Mouse (Mus musculus) common myeloid progenitor, adult 5-6 weeks (primary cell): ENCODE results near the gene Mamdc2. TPM values are rescaled to one million over a fixed set of nuclear protein-coding genes. Genes with fewer than 3 reads are reported as not detected.

Source experiments
- ATAC-seq: replicated peaks from 2 replicates; pipeline ENCODE4 v1.8.0; 2016; ENCODE audit warnings: low read depth, mild to moderate bottlenecking, moderate TSS enrichment, inconsistent platforms; ENCODE audit not compliant: poor library complexity, severe bottlenecking
- total RNA-seq: library from RNA; stranded (forward); fragments of 200-1000, 187-1606 nt; gene quantifications from 2 replicates; pipeline ENCODE4 v1.2.3, GENCODE M21; 2017

Mamdc2 gene
- total RNA-seq, 1 experiment from 2014 or later, result 1.4 TPM

DNA sequence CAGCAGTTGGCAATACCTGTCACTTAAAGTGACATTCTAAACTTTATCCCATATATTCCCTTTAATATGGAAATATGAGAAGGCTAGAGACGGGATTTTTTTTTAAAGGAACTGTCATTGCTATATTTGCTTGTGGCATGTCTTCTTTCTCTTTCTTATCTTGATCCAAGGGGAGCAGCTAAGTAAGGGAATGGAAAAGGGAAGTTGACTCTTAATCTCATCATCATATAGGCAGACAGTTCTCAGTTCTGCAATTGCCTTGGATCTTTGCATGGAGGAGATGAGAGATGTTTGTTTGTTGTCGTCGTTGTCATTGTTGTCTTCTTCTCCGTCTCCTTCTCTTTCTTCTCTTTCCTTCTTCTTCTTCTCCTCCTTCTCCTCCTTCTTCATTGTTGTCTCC, 79.0 kb downstream of the Mamdc2 start:
- peak; percentile 73; the same call in 1 of the 2 replicates for ATAC-seq

DNA sequence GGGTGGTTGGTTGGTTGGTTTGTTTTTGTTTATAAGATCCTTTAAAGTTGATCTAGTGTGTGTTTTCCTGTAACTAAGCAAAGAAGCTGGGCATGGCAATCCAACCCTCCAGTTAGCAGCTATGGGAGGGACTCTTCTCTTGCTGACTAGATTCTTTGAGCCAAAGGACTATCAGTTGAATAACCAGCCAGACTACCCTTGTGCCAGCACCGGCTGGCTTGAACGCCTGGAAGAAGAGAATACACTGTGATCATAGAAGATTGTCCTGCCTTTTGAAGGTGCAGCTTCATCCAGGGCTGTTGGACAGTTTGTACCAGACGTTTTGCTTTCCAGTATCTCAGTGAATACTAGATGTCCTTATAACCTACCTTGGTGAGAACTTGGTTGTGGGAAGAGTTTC, 86.2 kb downstream of the Mamdc2 start:
- ATAC-seq, result no peak

DNA sequence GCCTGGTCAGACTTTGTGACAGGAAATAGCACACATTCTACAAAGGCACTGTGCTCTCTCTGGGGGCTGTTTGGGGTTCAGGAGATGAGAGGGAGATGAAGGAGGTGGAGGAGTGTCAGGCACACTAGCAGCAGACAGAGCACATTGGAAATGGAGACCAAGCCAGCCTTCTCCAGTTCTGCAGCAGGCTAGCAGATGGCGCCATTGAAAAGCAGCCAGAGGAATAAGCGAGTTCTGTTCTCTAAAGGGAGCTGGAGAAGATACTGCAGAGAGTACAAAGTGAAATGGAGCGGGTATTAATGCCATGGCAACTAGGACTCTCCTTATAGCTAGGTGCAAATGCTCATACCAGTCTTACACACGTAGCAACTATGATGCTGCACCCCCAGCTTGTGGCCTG, 87.1 kb downstream of the Mamdc2 start:
- no peak for ATAC-seq

DNA sequence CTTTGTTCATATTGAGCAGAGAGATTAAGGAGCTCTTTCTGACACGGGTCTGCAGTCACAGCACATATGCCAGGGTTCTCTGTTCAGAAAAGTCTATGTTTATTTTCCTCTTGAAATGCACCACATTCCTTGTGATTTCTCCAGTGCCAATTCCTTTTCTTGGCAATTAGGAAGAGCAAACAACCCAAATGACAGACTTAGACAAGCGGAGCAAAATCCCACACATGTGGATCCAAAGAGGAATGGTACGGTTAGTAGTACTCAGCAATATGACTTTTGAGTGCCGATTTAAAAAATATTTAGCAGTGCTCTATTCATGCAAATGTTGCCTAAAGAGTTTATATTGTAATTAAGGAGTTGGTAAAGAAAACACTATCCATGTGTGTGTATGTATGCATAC, 87.7 kb downstream of the Mamdc2 start:
- no peak for ATAC-seq

DNA sequence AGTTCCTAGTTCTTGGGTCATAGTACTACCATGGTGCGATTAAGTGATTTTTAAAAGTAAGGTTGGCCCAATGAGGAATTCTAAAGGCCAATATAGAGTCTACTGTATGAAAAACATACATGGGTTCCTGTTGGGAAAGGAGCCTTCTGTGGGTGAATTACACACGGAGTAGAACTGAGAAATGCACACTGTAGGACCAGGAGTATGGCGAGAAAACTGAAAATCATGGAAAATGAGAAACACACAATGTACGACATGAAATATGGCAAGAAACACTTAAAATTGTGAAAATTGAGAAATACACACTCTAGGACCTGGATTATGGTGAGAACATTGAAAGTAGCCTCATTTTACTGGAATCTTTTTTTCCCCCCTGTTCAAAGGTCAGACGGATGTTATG, 91.0 kb downstream of the Mamdc2 start:
- ATAC-seq, result no peak

DNA sequence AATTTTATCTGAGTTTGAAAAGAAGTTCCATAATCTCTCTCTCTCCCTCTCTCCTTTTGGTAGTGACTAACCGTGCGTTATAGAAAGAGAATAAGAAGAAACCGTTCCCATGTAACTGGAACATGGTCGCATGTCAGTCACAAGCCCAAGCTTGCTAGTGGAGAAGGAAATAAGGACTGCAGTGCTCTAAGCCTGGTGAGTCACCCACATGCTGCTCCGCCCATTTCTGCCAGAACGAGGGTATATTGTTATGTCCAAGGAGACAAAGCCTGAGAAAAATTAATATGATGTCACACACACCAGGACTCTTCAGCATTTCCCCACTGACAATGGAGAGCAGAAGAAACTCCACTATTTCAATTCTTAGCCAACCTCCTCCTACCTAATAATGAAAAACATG, 93.5 kb downstream of the Mamdc2 start:
- no peak for ATAC-seq

DNA sequence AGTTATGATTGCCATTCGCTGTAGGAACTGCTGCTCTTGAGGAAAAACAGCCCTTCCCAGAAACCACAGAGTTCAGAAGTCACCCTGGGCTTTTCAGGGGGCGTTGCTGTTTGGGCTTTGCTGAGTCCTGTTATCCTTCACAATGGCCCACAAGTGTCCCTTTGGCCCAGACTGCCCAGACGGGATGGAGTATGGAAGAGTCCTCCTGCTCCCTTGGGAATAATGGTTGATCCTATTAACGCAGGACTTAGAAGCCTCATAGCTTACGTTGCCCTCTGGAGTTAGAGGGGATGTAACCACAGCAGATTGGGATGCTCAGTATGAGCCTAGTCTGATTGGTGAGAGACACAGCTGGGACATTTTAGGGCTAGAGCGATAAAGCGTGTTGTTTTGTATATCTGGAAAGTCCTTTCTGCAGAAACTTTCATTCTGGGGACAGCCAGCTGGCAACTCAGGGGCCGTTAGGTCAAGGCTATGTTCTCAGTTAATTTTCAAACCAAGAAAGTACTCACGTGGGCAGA, 94.3 kb downstream of the Mamdc2 start:
- no peak for ATAC-seq

DNA sequence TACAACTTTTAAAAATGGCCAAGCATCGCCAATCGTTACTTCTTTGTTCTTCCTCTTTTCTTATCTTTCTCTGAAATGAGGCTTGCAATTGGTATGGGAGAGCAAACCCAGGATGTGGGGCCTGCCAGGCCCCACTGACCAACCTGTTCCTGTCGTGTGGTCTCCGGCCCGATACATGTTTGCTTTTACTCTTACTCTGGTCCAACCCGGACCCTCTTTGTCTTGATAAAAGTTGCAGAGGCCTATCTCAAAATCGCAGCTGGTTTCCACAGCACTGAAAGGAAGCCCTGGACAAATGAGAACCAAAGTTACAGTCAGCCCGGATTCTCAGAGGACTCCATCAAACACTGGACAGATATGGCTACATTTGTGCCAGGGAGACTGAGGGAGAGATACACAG, 95.1 kb downstream of the Mamdc2 start:
- peak; percentile 90 for ATAC-seq

DNA sequence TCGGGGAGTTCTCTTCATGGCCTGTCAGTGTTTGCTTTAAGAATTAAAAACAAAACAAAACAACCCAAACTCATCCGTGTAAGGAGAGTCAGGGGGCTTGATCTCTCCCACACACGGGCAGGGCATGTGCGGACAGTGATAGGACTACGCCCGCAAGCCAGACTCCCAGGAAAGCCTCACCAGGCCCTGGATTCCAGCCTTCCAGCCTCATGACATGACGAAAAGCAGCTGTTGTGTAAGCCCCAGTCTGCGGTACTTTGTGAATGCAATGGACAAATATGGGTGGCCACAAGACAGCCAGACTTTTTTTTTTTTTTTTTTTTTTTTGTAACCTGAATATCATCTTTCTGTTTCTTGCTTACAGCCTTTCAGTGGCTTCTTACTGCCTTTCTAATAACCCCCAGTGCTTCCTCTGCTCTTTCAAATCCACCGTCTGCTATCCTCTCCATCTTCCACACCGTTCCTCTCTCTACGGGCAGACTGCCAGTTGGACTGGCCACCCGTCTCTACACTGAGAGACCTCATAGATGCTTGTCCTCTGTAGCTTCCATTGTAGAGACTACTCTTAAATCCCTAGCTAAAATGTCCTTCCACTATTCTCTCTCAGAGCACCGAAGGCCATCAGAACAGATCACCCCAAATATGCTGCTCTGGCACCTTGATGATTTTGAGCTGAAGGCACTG, 96.3 kb downstream of the Mamdc2 start:
- no peak for ATAC-seq

DNA sequence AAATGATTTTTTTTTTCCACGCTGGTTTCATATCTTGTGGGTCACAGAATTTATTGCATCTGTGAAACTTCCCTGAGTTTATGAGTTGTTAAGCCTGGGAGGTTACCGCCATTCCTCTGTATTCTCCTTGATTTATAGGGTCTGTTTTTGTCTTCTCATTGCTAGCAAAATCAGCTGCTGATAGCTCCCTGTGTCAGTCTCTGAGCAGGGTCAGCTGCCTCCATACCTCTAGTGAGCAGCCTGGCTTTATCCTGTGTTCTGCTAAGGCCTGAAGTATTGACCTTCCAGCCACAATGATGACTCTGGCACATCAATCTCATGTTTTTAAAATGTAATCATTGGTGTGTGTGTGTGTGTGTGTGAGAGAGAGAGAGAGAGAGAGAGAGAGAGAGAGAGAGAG, 98.3 kb downstream of the Mamdc2 start:
- no peak for ATAC-seq

DNA sequence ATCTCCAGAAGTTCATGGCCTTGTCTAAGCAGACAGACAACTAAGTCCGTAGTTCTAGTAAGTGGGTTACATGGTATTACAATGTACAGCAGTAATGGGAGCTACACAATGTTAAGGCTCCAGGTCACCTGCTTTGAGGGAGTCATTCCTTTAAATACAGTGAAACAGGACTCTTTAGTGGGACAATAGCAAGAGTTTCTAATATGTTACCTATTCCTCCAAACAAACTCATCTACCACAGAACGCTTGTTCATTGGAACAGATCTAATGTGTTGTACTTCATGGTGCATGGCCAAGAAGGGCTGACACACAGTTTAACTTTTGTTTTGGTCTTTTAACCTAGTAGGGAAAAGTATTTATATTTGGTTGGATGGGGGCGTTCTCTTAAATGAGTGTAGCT, 105.5 kb downstream of the Mamdc2 start:
- ATAC-seq, result no peak

DNA sequence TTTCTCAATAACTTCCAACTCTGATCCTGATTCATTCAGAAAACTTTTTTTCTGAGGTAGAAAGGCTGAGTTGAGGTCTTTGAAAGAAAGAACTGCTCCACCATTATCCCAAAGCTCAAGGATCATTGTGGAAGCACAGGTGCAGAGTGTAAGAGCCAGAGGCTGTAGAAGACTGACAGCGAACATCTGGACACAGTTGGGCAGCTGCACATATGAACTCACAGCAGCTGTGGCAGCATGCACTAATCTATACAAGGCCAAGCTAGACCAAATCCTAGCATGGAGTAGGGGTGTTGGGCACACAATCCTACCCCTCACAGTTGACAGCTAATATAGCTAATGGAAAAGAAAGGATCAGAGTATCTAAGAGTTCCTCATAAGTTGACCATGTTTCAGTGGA, 115.4 kb downstream of the Mamdc2 start:
- no peak for ATAC-seq

DNA sequence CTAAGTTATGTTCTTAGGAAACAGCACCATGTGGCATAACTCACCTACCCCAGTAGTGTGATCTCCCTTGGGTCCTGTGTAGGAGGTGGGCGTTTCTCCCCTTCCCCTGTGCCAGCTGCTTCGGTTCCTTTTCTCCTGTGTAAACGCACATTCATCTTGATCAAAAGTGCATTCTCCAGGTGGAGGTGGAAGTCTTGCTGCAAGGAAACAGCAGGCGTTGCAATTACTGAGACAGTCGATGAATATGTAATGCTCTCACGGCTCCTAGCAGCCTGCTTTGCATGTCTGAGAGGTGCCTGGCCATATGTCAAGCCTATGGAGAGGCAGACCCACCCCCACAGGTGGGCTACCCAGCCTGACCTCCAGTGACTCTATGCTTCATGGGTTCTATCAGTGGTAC, 117.4 kb downstream of the Mamdc2 start:
- no peak for ATAC-seq

DNA sequence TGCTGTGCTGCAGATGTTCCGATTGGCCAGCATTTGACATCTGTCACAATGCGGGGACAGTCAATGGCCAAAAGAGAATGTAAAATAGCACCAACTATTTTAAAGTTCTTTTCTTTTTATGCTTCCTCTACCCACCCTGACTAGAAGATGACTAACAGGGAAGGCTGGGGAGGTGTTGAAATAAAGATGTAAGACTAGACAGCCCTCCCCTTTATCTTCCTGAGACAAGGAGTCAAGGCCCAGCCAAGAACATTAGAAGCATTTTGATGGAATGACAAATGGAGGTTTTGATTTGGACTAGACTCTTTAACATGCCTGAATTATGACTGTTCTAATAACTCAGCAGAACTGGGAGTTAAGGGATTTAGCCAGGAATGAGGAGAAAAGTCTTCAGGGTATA, 118.9 kb downstream of the Mamdc2 start:
- no peak for ATAC-seq

DNA sequence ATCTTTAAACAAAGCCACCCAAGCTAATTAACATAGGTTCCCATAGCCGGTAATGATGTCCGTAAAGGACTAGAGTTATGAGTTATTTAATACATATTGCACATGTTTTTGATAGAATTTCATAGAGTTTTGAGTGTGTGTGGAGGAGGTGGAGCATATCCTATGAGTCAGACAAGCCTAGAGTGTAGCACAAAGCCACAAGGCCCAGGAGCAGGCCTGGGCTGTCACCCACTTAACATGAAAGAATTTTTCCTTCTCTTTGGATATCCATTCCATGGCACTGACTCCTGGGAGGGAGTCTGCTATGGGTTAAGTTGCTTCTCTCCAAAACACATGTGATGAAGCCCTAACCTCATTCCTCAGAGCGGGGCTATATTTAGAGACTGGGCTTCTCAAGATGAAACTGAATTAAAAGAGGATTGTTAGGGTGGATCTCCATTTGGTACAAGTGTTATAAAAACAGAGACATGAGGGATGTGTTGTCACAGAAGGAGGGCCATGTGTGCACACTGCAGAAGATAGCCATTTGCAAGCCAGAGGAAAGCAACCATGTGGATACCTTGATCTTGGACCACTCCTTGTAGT, 121.1 kb downstream of the Mamdc2 start:
- no peak for ATAC-seq

DNA sequence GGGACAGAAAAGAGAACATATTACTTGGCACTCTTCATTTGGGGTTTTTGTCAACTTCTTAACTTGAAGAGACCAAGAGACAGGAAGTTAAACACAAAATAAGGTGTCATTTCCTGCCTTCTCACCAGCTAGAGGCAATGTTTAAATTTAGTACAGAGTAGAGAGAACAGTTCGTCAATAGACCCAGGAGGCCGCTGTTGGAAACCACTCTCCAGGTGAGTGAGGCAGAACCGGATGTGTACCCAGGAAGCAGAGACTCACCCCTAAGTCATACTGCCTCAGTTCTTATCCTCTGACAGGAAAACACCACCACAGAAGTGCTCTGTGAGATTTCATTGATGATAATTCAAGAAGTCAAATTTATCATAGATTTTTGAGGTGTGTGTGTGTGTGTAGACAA, 125.1 kb downstream of the Mamdc2 start:
- peak; percentile 56 for ATAC-seq

DNA sequence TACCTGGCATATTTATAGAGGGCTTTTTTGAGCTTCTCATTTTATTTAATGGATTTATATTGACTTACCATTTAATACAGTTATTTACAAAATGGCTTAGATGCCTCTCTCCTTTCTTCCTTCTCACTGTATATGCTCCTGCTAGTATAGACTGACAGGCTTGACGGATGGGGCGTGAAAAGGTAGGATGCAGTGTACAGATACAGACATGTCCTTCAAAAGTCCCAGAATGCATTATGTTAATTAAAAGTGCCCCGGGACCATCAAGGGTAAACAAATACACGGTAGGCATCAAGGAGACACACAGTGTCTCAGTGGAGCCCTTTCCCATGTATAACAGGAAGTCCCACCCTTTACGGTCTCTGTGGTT, 130.3 kb downstream of the Mamdc2 start:
- ATAC-seq, result no peak

DNA sequence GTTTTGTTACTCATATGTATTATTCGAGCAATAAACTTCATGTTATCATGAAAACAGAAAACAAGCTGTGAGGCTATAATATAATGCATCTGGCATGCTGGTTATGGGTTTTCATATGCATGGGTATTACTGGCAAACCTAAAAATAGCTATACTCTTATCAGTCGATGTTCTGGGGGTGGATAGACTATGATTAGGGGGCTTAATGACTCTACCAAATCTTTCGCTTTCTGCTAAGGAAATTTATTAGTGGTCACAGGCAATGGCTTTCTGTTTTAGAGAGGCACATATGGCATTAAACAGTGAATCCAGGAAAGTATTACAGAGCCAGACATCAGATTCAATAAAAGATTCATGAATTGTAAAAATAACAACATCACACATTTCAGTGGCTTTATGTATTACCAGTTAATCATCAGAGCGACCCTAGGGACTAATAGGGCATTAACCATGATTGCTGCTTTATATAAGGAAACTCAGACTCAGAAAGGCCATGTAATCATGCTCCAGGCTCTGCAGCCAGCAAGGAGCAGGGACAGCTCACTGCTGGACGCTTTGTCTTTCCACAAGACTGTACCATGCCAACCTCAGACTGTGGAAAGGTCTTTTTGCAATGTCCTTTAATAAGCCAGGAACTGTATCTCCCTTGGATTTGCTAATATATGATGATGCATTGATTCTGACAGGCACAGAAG, 130.8 kb downstream of the Mamdc2 start:
- no peak for ATAC-seq

DNA sequence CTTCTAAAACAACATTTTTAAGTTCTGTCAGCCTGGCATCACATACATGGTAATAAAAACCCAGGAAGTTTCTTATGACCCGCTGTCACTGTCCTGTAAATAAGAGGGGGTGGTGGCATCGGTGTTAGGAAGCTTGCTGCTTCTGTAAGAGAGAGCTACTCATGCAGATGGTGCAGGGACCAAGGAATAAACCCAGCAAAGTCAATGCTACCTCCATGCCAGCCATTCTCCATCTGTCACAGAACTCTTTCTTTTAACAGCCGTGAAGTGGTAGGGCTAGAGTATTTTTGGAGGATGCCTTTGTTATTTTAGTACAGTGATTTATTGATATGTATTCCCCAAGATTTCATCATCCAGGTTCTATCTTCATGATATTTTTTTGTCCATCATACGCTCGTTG, 131.4 kb downstream of the Mamdc2 start:
- ATAC-seq, result no peak

DNA sequence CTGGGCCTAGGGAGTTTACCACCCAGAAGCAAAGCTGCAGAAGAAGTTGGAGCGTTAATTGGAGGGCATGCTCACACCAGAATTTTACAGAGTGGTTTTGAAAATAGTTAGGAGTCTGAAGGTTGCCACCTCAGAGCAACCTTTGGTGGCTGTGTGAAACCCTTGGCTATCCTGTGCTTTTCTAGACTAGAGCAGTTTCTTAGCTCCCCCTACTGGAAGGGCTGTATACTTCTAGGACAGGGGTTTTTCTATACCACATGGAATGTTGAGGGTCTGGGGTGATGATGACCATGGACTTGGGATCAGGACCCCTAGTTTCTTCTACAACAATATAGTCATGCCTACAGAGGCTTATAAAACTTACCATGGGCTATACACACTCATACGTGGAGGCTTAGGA, 138.3 kb downstream of the Mamdc2 start:
- ATAC-seq, result no peak

DNA sequence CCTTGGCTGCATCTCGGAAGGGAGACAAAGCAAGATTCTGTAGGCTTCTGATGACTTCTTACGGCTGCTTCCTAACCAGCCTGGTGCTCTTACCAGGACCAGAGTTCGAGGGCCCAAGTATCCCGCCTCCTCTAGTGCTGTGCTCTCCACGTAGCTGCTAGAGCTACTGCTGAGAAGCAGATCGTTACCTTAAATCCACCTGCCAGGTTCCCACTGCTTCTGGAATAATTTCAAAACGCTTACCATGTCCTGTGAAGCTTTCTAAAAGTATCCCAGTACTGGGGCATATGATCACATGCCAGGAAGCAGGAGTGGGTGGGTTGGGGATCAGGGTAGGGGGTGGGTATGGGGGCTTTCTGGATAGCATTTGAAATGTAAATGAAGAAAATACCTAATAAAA, 141.6 kb downstream of the Mamdc2 start:
- no peak for ATAC-seq

DNA sequence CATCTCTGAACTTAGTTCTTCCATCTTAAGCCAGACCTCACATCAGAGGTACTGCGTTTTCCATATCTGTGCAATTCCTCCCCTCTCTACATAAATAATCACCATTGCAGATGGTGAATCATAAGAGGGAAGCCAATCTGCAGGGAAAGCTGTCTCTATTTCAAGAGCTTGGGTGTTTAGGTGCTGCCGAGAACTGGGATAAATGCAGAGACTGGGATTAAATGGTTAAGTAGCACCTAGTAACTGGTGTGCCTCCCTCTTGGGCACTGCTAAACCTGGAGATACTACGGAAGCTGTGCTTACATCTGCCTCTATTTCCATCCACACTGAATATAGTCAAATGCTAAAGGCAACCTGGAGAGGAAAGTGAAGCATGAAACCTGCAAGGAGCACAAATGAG, 148.3 kb downstream of the Mamdc2 start:
- no peak for ATAC-seq
